Mouse (Mus musculus) hindbrain, embryonic 13.5 days (tissue): ENCODE measurements around the gene Hibch. TPM values are rescaled to one million over a fixed set of nuclear protein-coding genes. Genes with fewer than 3 reads are reported as not detected.

Source experiments
- ATAC-seq: fragments of 200-750 bp; cut with Nextera tagmentation; 2 replicates; pipeline ENCODE4 v1.8.0; 2017; ENCODE audit warnings: moderate TSS enrichment; ENCODE audit not compliant: low FRiP score
- H3K27ac ChIP-seq: fragments of 300-500 bp; sonication (generic); 2 replicates; pipeline ENCODE4 v1.5.1; 2015; ENCODE audit warnings: inconsistent platforms, mild to moderate bottlenecking, moderate library complexity
- H3K27me3 ChIP-seq: fragments of 300-500 bp; sonication (generic); 2 replicates; pipeline ENCODE4 v1.6.1; 2015; ENCODE audit warnings: mild to moderate bottlenecking, inconsistent platforms
- H3K36me3 ChIP-seq: fragments of 300-500 bp; sonication (generic); 2 replicates; pipeline ENCODE4 v1.6.1; 2015; ENCODE audit warnings: mild to moderate bottlenecking, inconsistent platforms
- H3K4me1 ChIP-seq: fragments of 300-500 bp; sonication (generic); replicated peaks from 2 replicates; pipeline ENCODE4 v1.6.1; 2015; ENCODE audit warnings: inconsistent platforms
- H3K4me2 ChIP-seq: fragments of 300-500 bp; sonication (generic); 2 replicates; pipeline ENCODE4 v1.6.1; 2015; ENCODE audit warnings: inconsistent platforms, mild to moderate bottlenecking, moderate library complexity
- H3K4me3 ChIP-seq: fragments of 300-500 bp; sonication (generic); 2 replicates; pipeline ENCODE4 v1.5.1; 2015; ENCODE audit warnings: mild to moderate bottlenecking, inconsistent platforms
- H3K9ac ChIP-seq: fragments of 300-500 bp; sonication (generic); 2 replicates; pipeline ENCODE4 v1.6.1; 2015; ENCODE audit warnings: mild to moderate bottlenecking, inconsistent platforms
- H3K9me3 ChIP-seq: fragments of 300-500 bp; sonication (generic); 2 replicates; pipeline ENCODE4 v1.6.1; 2016; ENCODE audit warnings: inconsistent platforms
- WGBS: fragments of 180-500 bp; shearing (Covaris S2); methylation state at CpG from one replicate; pipeline ENCODE4 v1.1.7; 2015; 5-methylcytosine and 5-hydroxymethylcytosine counted together
- polyA plus RNA-seq: library from polyadenylated mRNA; unstranded; fragments of >200 nt; fragmentation: Nextera tagmentation; extraction: Ambion mirVana; gene quantifications from 2 replicates; pipeline ENCODE4 v1.2.1, GENCODE M21; 2015

Hibch gene
- polyA plus RNA-seq, 1 experiment from 2014 or later = 35.9 TPM

DNA sequence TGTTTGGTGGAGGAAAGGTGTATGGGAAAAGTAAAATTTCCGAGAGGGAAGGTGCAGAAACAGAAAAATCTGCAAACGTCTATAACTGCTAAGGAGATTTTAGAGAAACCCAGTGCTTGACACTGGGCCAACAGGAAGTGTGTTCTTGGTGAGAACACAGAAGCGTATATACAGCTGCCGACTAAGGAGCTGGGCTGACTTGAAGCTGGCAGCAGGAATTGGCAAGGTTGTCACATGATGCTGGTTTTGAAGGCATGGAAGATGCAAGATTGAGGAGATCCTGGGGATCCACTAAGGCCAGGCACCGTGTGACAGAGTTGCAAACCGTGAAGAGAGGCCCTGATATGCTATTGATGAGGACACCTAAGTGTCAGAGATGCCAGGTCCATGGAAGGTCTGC lies 115.5 kb downstream of the Hibch start:
- H3K27me3 ChIP-seq = no peaks in the 10 kb centered on the region
- no peak overlapping the region for H3K4me2 ChIP-seq
- ATAC-seq = no peak
- no peak overlapping the region for H3K27ac ChIP-seq
- H3K9ac ChIP-seq = no peak overlapping the region
- 82% methylated on average over 6 of the region's 6 CpGs for WGBS
- H3K4me1 ChIP-seq = no peaks in the 10 kb centered on the region
- H3K9me3 ChIP-seq = no peaks in the 10 kb centered on the region
- H3K4me3 ChIP-seq = no peak overlapping the region
- H3K36me3 ChIP-seq = no peaks in the 10 kb centered on the region

DNA sequence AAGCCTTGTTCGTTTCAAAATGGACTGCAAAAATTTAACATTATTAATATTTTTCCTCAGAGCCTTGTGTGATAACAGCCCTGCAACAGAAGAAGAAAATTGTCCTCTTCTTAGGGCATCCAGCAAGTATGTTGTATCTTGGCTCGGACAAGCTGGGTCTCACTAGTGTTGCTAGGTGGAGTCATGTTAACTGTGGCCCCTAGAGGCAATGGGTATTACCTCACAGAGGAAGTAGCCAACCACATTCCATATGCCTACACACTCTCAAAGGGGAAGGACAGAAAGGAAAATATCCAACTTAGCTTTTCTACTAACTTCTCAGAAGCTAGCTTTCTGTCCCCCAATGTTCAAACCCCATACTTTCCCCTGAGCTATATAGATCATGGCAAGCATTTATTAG lies 118.4 kb downstream of the Hibch start:
- 85% methylated on average over 2 of the region's 2 CpGs for WGBS
- ATAC-seq = no peak
- no peak overlapping the region for H3K4me2 ChIP-seq

DNA sequence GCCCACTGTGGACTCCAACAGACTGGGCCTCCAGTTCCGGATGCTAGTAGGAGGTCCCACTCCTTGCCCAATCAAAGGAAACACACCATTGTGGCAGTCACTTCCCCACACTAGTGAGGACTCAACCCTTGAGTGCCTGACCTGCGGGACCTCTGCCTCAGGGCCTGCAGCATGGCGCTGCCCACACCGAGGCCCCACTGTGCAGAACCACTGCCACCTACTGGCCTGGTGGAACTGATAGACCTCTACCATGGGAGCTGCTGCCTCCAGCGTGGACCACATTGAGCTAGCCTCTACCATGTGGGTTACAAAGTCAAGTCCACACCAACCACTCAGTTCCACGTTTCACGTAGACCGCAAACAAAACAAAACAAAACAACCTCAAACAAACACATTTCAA lies 119.9 kb downstream of the Hibch start:
- Histone ChIP-seq H3K36me3 (no peaks in the 10 kb centered on the region), H3K9ac (no peak overlapping the region), H3K4me1 (peaks cover 6% of the 10 kb centered on the region; the same call in 1 of the 2 replicates), H3K27me3 (no peaks in the 10 kb centered on the region), H3K4me3 (no peak overlapping the region), H3K27ac (no peak overlapping the region), H3K9me3 (no peaks in the 10 kb centered on the region), H3K4me2 (no peak overlapping the region)
- WGBS = 73% methylated on average over 8 of the region's 8 CpGs
- no peak for ATAC-seq

More for the DNA sequence above, 118.4 kb downstream of the Hibch start:
- Histone ChIP-seq H3K27ac (no peak overlapping the region), H3K27me3 (no peaks in the 10 kb centered on the region), H3K4me1 (peaks cover 6% of the 10 kb centered on the region; the same call in 1 of the 2 replicates), H3K36me3 (no peaks in the 10 kb centered on the region), H3K4me3 (no peak overlapping the region), H3K9me3 (no peaks in the 10 kb centered on the region), H3K9ac (no peak overlapping the region)

Other genes with a start within 250 kb of the Hibch start
- 6.3 and 7.1 TPM in 2 replicates for gene Nemp2, start 214.2 kb upstream of the Hibch start, polyA plus RNA-seq
- 7.8 and 8.9 TPM in 2 replicates for gene Mfsd6, start 117.5 kb upstream of the Hibch start, polyA plus RNA-seq
- gene Inpp1, start 27.2 kb upstream of the Hibch start, polyA plus RNA-seq = 23.9 and 30.7 TPM in 2 replicates
- gene 1700019D03Rik, start 175.2 kb downstream of the Hibch start, polyA plus RNA-seq = 2.4 and 3.1 TPM in 2 replicates
- 0.35 and 0.75 TPM in 2 replicates for gene Mstn, start 216.7 kb downstream of the Hibch start, polyA plus RNA-seq